Mouse (Mus musculus): ENCODE data around the gene Fermt2.

The Fermt2 gene

GRCm38 (mm10) chr14:45430066-45430842, 99.7 kb downstream of the Fermt2 start:
- CTCF ChIA-PET = no interaction called here

- CTCF ChIA-PET = no interaction called here
These were observed 106.7 kb downstream of the Fermt2 start for GRCm38 (mm10) chr14:45423220-45423619.

DNA sequence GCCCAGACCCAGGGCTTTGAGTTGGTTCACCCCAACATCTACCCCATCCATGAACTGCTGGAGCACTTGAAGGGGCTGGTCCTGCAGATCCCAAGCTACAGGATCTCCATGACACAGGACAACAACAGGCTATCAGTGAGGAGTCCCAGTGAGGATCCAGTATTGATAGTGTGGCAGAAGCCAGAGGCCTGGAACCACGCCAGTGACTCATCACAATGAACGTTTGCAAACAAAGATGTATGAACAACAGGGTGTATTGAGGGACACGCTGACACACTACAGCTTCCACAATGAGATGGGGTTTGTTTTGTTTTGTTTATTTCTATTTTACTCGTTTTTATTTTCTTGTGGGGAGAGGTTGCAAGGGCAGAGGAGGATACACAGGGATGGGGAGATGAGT, 107.5 kb downstream of the Fermt2 start:
- CTCF ChIA-PET = no interaction called here

GRCm38 (mm10) chr14:45419323-45419722, 110.6 kb downstream of the Fermt2 start:
- CTCF ChIA-PET = interaction anchor here (0.5 kb wide), 1 partner anchor 130 kb away, joined by 4 read pairs; no protein-coding TSS in a partner anchor

DNA sequence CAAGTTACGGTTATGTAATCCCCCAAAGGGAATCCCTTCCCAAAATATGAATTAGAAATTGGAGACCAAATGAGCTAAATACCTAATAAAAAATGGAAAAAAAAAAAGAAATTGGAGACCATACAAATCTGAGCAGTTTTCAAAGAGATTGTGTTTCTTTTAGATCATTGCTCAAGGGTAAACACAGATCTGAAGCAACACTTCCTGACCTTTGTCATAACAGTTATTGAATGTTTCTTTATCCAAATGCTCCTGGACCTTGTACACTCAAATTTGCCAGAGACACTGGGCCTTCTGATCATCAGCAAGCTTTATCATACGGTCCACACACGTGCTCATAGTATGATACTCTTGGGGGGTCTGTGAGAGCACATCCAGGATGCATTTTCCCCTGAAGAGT, 111.4 kb downstream of the Fermt2 start:
- CTCF ChIA-PET = no interaction called here

- CTCF ChIA-PET = no interaction called here
These were observed 113.7 kb downstream of the Fermt2 start for GRCm38 (mm10) chr14:45416265-45416664.
